Mouse (Mus musculus) lung, adult 2 months (tissue): ENCODE measurements around the gene Prrg2.

Source experiments
- CTCF ChIP-seq: fragments of 200-500 bp; IDR thresholded peaks from 2 replicates; pipeline ENCODE4 v1.5.1; 2011; ENCODE audit warnings: mild to moderate bottlenecking, low read length, control low read depth; ENCODE audit not compliant: insufficient read depth
- POLR2A ChIP-seq: fragments of 200-500 bp; IDR thresholded peaks from 2 replicates; pipeline ENCODE4 v1.6.1; 2011; ENCODE audit warnings: low read depth, mild to moderate bottlenecking, control low read depth, low read length, borderline replicate concordance; ENCODE audit errors: extremely low read depth

DNA sequence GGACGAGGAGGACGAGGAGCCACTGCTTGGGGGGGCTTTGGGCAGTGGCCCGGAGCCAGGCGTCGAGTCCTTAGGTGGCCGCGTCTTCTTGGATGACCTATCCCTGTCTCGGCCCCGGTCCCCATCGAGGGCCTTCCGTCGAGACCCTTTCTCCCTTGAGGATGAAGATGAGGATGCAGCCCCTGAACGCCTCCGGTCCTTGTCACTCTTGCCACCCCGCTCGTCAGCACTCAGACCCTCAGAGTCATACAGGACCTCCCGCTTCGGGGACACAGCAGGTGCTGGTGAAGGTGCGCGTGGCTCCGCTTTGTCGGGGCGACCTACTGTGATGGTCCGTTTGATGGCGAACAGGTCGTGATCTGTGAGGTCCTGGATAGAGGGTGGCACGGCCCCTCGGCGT lies 55.3 kb downstream of the Prrg2 start:
- TF ChIP-seq POLR2A (no peak), CTCF (no peak)
